Mouse (Mus musculus) hindbrain, embryonic 10.5 days (tissue): ENCODE data around the gene Rbms2. TPM values are rescaled to one million over a fixed set of nuclear protein-coding genes. Genes with fewer than 3 reads are reported as not detected.
"Not testable (repeated sequence)": the region's sequence is repeated elsewhere in the genome, so short reads cannot be mapped to it uniquely, and the experiment has no call there.

ENCODE experiments used
- DNase-seq: peaks from one replicate; pipeline ENCODE4 v3.0.0-alpha.2; 2017; ENCODE audit warnings: low spot score
- H3K27ac ChIP-seq: fragments of 300-500 bp; sonication (generic); 2 replicates; pipeline ENCODE4 v1.5.1; 2016; ENCODE audit warnings: mild to moderate bottlenecking, moderate library complexity
- H3K27me3 ChIP-seq: fragments of 300-500 bp; sonication (generic); 2 replicates; pipeline ENCODE4 v1.6.1; 2016; ENCODE audit warnings: mild to moderate bottlenecking; ENCODE audit not compliant: poor library complexity, insufficient read depth, severe bottlenecking
- H3K36me3 ChIP-seq: fragments of 300-500 bp; sonication (generic); 2 replicates; pipeline ENCODE4 v1.6.1; 2016; ENCODE audit warnings: mild to moderate bottlenecking, moderate library complexity
- H3K4me1 ChIP-seq: fragments of 300-500 bp; sonication (generic); replicated peaks from 2 replicates; pipeline ENCODE4 v1.6.1; 2016; ENCODE audit warnings: mild to moderate bottlenecking
- H3K4me3 ChIP-seq: fragments of 300-500 bp; sonication (generic); 2 replicates; pipeline ENCODE4 v1.5.1; 2016; ENCODE audit warnings: mild to moderate bottlenecking, moderate library complexity
- H3K9me3 ChIP-seq: fragments of 300-500 bp; sonication (generic); 2 replicates; pipeline ENCODE4 v1.6.1; 2016; ENCODE audit warnings: mild to moderate bottlenecking, moderate library complexity
- WGBS: fragments of 180-500 bp; shearing (Covaris S2); methylation state at CpG from one replicate; pipeline ENCODE4 v1.1.7; 2016; 5-methylcytosine and 5-hydroxymethylcytosine counted together
- polyA plus RNA-seq: library from polyadenylated mRNA; unstranded; fragments of >200 nt; fragmentation: Nextera tagmentation; extraction: Ambion mirVana; gene quantifications from 2 replicates; pipeline ENCODE4 v1.2.1, GENCODE M21; 2016

The Rbms2 gene
- 25.7 and 28.6 TPM in 2 replicates for polyA plus RNA-seq

- H3K4me3 ChIP-seq = peak within 1 kb of the TSS; percentile 33
- H3K9me3 ChIP-seq = no peaks in the 10 kb centered on the region
- H3K4me1 ChIP-seq = peaks cover 17% of the 10 kb centered on the region
- no peak for DNase-seq
- H3K36me3 ChIP-seq = no peaks in the 10 kb centered on the region
- peak within 1 kb of the TSS; percentile 71 for H3K27ac ChIP-seq
- 4% methylated on average over 6 of the region's 6 CpGs for WGBS
- H3K27me3 ChIP-seq = no peaks in the 10 kb centered on the region
Observed at GRCm38 (mm10) chr10:128179989-128180388, at the start of gene Rbms2. Rbms2 (minus strand) TSS chr10:128180297.

- no peaks in the 10 kb centered on the region for H3K9me3 ChIP-seq
- H3K4me3 ChIP-seq = no peak overlapping the region
- H3K27ac ChIP-seq = no peak overlapping the region
- H3K36me3 ChIP-seq = no peaks in the 10 kb centered on the region
- no peaks in the 10 kb centered on the region for H3K27me3 ChIP-seq
- H3K4me1 ChIP-seq = peaks cover 35% of the 10 kb centered on the region
- WGBS = 96% methylated on average over 8 of the region's 8 CpGs
- no peak for DNase-seq
Observed at GRCm38 (mm10) chr10:128228009-128228408, 47.9 kb upstream of the Rbms2 start.

- H3K27me3 ChIP-seq = no peaks in the 10 kb centered on the region
- 90% methylated on average over 9 of the region's 9 CpGs for WGBS
- no peaks in the 10 kb centered on the region for H3K9me3 ChIP-seq
- peaks cover 31% of the 10 kb centered on the region for H3K4me1 ChIP-seq
- DNase-seq = no peak
- H3K27ac ChIP-seq = no peak overlapping the region
- no peak overlapping the region for H3K4me3 ChIP-seq
- no peaks in the 10 kb centered on the region for H3K36me3 ChIP-seq
Observed at GRCm38 (mm10) chr10:128227592-128227991, 47.5 kb upstream of the Rbms2 start.

GRCm38 (mm10) chr10:128225538-128225937, 45.4 kb upstream of the Rbms2 start, which contains the start of gene Mip:
Mip (plus strand) TSS chr10:128225838.
- Histone ChIP-seq H3K27me3 (no peaks in the 10 kb centered on the region), H3K4me1 (peaks cover 24% of the 10 kb centered on the region), H3K27ac (no peak within 1 kb of the TSS), H3K9me3 (no peaks in the 10 kb centered on the region), H3K4me3 (peak within 1 kb of the TSS; percentile 1; the same call in 1 of the 2 replicates), H3K36me3 (no peaks in the 10 kb centered on the region)
- DNase-seq = no peak
- 49% methylated on average over 4 of the region's 4 CpGs for WGBS

- WGBS = 52% methylated on average over 5 of the region's 5 CpGs
- Histone ChIP-seq H3K27ac (no peak overlapping the region), H3K9me3 (no peaks in the 10 kb centered on the region), H3K4me3 (peak overlapping the region; percentile 1; the same call in 1 of the 2 replicates), H3K36me3 (no peaks in the 10 kb centered on the region), H3K4me1 (peaks cover 24% of the 10 kb centered on the region), H3K27me3 (no peaks in the 10 kb centered on the region)
- no peak for DNase-seq
Observed at GRCm38 (mm10) chr10:128225064-128225463, 45.0 kb upstream of the Rbms2 start.

- H3K27ac ChIP-seq = no peak overlapping the region
- WGBS = 62% methylated on average over 16 of the region's 16 CpGs
- peaks cover 24% of the 10 kb centered on the region for H3K4me1 ChIP-seq
Observed at GRCm38 (mm10) chr10:128221533-128222286, 41.6 kb upstream of the Rbms2 start.

GRCm38 (mm10) chr10:128218387-128219117, 38.5 kb upstream of the Rbms2 start:
- Histone ChIP-seq H3K27me3 (peaks cover 10% of the 10 kb centered on the region), H3K36me3 (no peaks in the 10 kb centered on the region), H3K4me1 (peaks cover 4% of the 10 kb centered on the region), H3K4me3 (no peak overlapping the region), H3K27ac (no peak overlapping the region), H3K9me3 (no peaks in the 10 kb centered on the region)
- WGBS = 95% methylated on average over 18 of the region's 18 CpGs
- DNase-seq = no peak

More at GRCm38 (mm10) chr10:128221533-128222286, 41.6 kb upstream of the Rbms2 start:
- H3K4me3 ChIP-seq = no peak overlapping the region
- no peaks in the 10 kb centered on the region for H3K36me3 ChIP-seq
- H3K9me3 ChIP-seq = no peaks in the 10 kb centered on the region
- no peaks in the 10 kb centered on the region for H3K27me3 ChIP-seq
- no peak for DNase-seq

- WGBS = 83% methylated on average over 5 of the region's 5 CpGs
- peaks cover 20% of the 10 kb centered on the region for H3K4me1 ChIP-seq
- H3K4me3 ChIP-seq = no peak overlapping the region
- no peak overlapping the region for H3K27ac ChIP-seq
- peaks cover 16% of the 10 kb centered on the region for H3K27me3 ChIP-seq
- H3K9me3 ChIP-seq = no peaks in the 10 kb centered on the region
- H3K36me3 ChIP-seq = no peaks in the 10 kb centered on the region
- no peak for DNase-seq
Observed at GRCm38 (mm10) chr10:128214981-128215380, 34.9 kb upstream of the Rbms2 start.

GRCm38 (mm10) chr10:128214112-128214511, 34.0 kb upstream of the Rbms2 start:
- H3K4me1 ChIP-seq = peaks cover 21% of the 10 kb centered on the region
- not testable (repeated sequence) for H3K4me3 ChIP-seq, DNase-seq, H3K36me3 ChIP-seq, H3K9me3 ChIP-seq, H3K27ac ChIP-seq
- WGBS = 90% methylated on average over 4 of the region's 4 CpGs
- peaks cover 16% of the 10 kb centered on the region for H3K27me3 ChIP-seq

- Histone ChIP-seq H3K27me3 (peaks cover 16% of the 10 kb centered on the region), H3K27ac (peak overlapping the region; percentile 41; the same call in 1 of the 2 replicates), H3K4me3 (peak overlapping the region; percentile 48), H3K9me3 (no peaks in the 10 kb centered on the region), H3K4me1 (peaks cover 21% of the 10 kb centered on the region), H3K36me3 (peaks cover 5% of the 10 kb centered on the region)
- 3% methylated on average over 18 of the region's 18 CpGs for WGBS
- DNase-seq = peak; percentile 65
Observed at GRCm38 (mm10) chr10:128212871-128213323, 32.8 kb upstream of the Rbms2 start.

- peak overlapping the region; percentile 85 for H3K27ac ChIP-seq
- peaks cover 21% of the 10 kb centered on the region for H3K4me1 ChIP-seq
- WGBS = 54% methylated on average over 6 of the region's 6 CpGs
- peaks cover 5% of the 10 kb centered on the region for H3K36me3 ChIP-seq
- no peaks in the 10 kb centered on the region for H3K9me3 ChIP-seq
- peaks cover 16% of the 10 kb centered on the region for H3K27me3 ChIP-seq
- DNase-seq = no peak
- H3K4me3 ChIP-seq = peak overlapping the region; percentile 72
Observed at GRCm38 (mm10) chr10:128212148-128212547, 32.1 kb upstream of the Rbms2 start.

- Histone ChIP-seq H3K9me3 (no peaks in the 10 kb centered on the region), H3K27ac (peak within 1 kb of the TSS; percentile 85), H3K27me3 (peaks cover 16% of the 10 kb centered on the region), H3K36me3 (peaks cover 11% of the 10 kb centered on the region), H3K4me3 (peak within 1 kb of the TSS; percentile 72), H3K4me1 (peaks cover 21% of the 10 kb centered on the region)
- DNase-seq = peak; percentile 93
- WGBS = under 1% methylated on average over 30 of the region's 30 CpGs
Observed at GRCm38 (mm10) chr10:128211390-128212108, 31.5 kb upstream of the Rbms2 start, which contains the start of gene Spryd4. Spryd4 (minus strand) TSS chr10:128211807.
